Mouse (Mus musculus) heart, embryonic 15.5 days (tissue): ENCODE measurements around the gene Aimp2. TPM values are rescaled to one million over a fixed set of nuclear protein-coding genes. Genes with fewer than 3 reads are reported as not detected.

Source experiments
- ATAC-seq: fragments of 200-750 bp; cut with Nextera tagmentation; replicated peaks from 2 replicates; pipeline ENCODE4 v1.8.0; 2017; ENCODE audit warnings: low read depth, moderate TSS enrichment; ENCODE audit not compliant: insufficient number of reproducible peaks, insufficient read depth, low FRiP score
- H3K27ac ChIP-seq: fragments of 300-500 bp; sonication (generic); 2 replicates; pipeline ENCODE4 v1.5.1; 2015; ENCODE audit warnings: mild to moderate bottlenecking, inconsistent platforms
- H3K27me3 ChIP-seq: fragments of 300-500 bp; sonication (generic); 2 replicates; pipeline ENCODE4 v1.6.1; 2015; ENCODE audit warnings: inconsistent platforms
- H3K36me3 ChIP-seq: fragments of 300-500 bp; sonication (generic); 2 replicates; pipeline ENCODE4 v1.6.1; 2015; ENCODE audit warnings: mild to moderate bottlenecking, inconsistent platforms
- H3K4me1 ChIP-seq: fragments of 300-500 bp; sonication (generic); replicated peaks from 2 replicates; pipeline ENCODE4 v1.6.1; 2015; ENCODE audit warnings: inconsistent platforms
- H3K4me2 ChIP-seq: fragments of 300-500 bp; sonication (generic); 2 replicates; pipeline ENCODE4 v1.6.1; 2015; ENCODE audit warnings: inconsistent platforms, mild to moderate bottlenecking, moderate library complexity
- H3K4me3 ChIP-seq: fragments of 300-500 bp; sonication (generic); 2 replicates; pipeline ENCODE4 v1.5.1; 2015; ENCODE audit warnings: mild to moderate bottlenecking, inconsistent platforms
- H3K9ac ChIP-seq: fragments of 300-500 bp; sonication (generic); 2 replicates; pipeline ENCODE4 v1.6.1; 2015; ENCODE audit warnings: mild to moderate bottlenecking, inconsistent platforms
- H3K9me3 ChIP-seq: fragments of 300-500 bp; sonication (generic); replicated peaks from 2 replicates; pipeline ENCODE4 v1.6.1; 2016; ENCODE audit warnings: inconsistent platforms
- WGBS: fragments of 180-500 bp; shearing (Covaris S2); methylation state at CpG from one replicate; pipeline ENCODE4 v1.1.7; 2015; ENCODE audit warnings: mixed read lengths; 5-methylcytosine and 5-hydroxymethylcytosine counted together
- polyA plus RNA-seq: library from polyadenylated mRNA; unstranded; fragments of >200 nt; fragmentation: Nextera tagmentation; extraction: Ambion mirVana; gene quantifications from 2 replicates; pipeline ENCODE4 v1.2.1, GENCODE M21; 2015

The Aimp2 gene
- polyA plus RNA-seq, 1 experiment from 2014 or later = 78.7 TPM

GRCm38 (mm10) chr5:143931863-143932580 is 22.4 kb upstream of the Aimp2 start:
- ATAC-seq = no peak
- Histone ChIP-seq H3K4me3 (no peak overlapping the region), H3K27ac (no peak overlapping the region), H3K27me3 (no peaks in the 10 kb centered on the region), H3K36me3 (peaks cover 37% of the 10 kb centered on the region), H3K9ac (no peak overlapping the region), H3K9me3 (no peaks in the 10 kb centered on the region), H3K4me2 (no peak overlapping the region), H3K4me1 (no peaks in the 10 kb centered on the region; the same call in 1 of the 2 replicates)
- 85% methylated on average over 6 of the region's 6 CpGs for WGBS

- Histone ChIP-seq H3K4me1 (no peaks in the 10 kb centered on the region; the same call in 1 of the 2 replicates), H3K4me3 (no peak overlapping the region), H3K36me3 (peaks cover 46% of the 10 kb centered on the region), H3K27me3 (no peaks in the 10 kb centered on the region), H3K27ac (no peak overlapping the region), H3K4me2 (no peak overlapping the region), H3K9ac (no peak overlapping the region), H3K9me3 (no peaks in the 10 kb centered on the region)
- no peak for ATAC-seq
- WGBS = 90% methylated on average over 12 of the region's 12 CpGs
These were observed 21.0 kb upstream of the Aimp2 start for GRCm38 (mm10) chr5:143930656-143931055.

GRCm38 (mm10) chr5:143929291-143929690 is 19.6 kb upstream of the Aimp2 start:
- ATAC-seq = no peak
- no peaks in the 10 kb centered on the region; the same call in 1 of the 2 replicates for H3K4me1 ChIP-seq
- no peaks in the 10 kb centered on the region for H3K27me3 ChIP-seq
- H3K9ac ChIP-seq = no peak overlapping the region
- H3K27ac ChIP-seq = no peak overlapping the region
- no peak overlapping the region for H3K4me2 ChIP-seq
- 89% methylated on average over 4 of the region's 4 CpGs for WGBS
- peaks cover 54% of the 10 kb centered on the region for H3K36me3 ChIP-seq
- H3K4me3 ChIP-seq = no peak overlapping the region
- no peaks in the 10 kb centered on the region for H3K9me3 ChIP-seq

GRCm38 (mm10) chr5:143927875-143928274 is 18.2 kb upstream of the Aimp2 start, which contains the start of gene Gm42421:
Gm42421 (plus strand) TSS chr5:143928175.
- no peaks in the 10 kb centered on the region; the same call in 1 of the 2 replicates for H3K4me1 ChIP-seq
- no peaks in the 10 kb centered on the region for H3K9me3 ChIP-seq
- 92% methylated on average over 8 of the region's 8 CpGs for WGBS
- no peak within 1 kb of the TSS for H3K27ac ChIP-seq
- H3K4me2 ChIP-seq = no peak within 1 kb of the TSS
- no peak within 1 kb of the TSS for H3K4me3 ChIP-seq
- no peak within 1 kb of the TSS for H3K9ac ChIP-seq
- H3K36me3 ChIP-seq = peaks cover 66% of the 10 kb centered on the region
- no peak for ATAC-seq
- H3K27me3 ChIP-seq = no peaks in the 10 kb centered on the region

DNA sequence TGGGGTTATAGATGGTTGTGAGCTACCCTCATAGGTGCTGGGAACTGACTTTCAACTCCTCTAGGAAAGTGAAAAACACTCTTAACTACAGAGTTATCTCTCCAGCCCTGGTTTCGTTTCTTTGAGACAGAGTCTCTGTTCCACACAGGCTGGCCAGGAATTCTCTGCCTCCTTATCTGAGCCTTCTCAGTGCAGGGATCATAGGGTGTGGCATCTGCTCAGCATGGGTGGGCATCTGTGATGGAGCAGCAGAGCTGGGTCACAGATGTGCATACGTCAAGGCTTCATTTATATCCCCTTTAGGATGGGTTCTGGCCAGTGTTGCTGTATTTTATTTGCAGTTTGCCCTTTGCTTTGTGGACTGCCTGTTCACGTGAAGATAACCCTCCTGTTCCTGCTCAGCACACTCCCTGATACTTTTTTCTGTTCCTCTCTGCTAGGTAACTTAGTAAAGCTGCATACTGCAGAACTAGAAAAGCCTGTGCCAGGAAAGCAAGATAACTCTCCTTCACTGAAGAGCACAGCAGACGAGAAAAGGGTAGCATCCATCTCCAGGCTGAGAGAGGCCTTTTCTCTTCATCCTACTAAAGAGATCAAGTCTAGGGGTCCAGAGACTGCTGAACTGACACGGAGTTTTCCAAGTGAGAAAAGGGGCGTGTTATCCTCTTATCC is 15.3 kb upstream of the Aimp2 start:
- Histone ChIP-seq H3K36me3 (peaks cover 71% of the 10 kb centered on the region), H3K9ac (no peak overlapping the region), H3K4me1 (no peaks in the 10 kb centered on the region), H3K9me3 (no peaks in the 10 kb centered on the region), H3K4me3 (no peak overlapping the region), H3K4me2 (no peak overlapping the region), H3K27me3 (no peaks in the 10 kb centered on the region), H3K27ac (no peak overlapping the region)
- no peak for ATAC-seq
- WGBS = 72% methylated on average over 6 of the region's 6 CpGs

GRCm38 (mm10) chr5:143918120-143918519 is 8.5 kb upstream of the Aimp2 start:
- Histone ChIP-seq H3K9me3 (no peaks in the 10 kb centered on the region), H3K4me1 (no peaks in the 10 kb centered on the region), H3K27me3 (no peaks in the 10 kb centered on the region), H3K9ac (no peak overlapping the region), H3K27ac (no peak overlapping the region), H3K4me3 (no peak overlapping the region), H3K36me3 (peaks cover 62% of the 10 kb centered on the region), H3K4me2 (no peak overlapping the region)
- 92% methylated on average over 3 of the region's 3 CpGs for WGBS
- no peak for ATAC-seq

DNA sequence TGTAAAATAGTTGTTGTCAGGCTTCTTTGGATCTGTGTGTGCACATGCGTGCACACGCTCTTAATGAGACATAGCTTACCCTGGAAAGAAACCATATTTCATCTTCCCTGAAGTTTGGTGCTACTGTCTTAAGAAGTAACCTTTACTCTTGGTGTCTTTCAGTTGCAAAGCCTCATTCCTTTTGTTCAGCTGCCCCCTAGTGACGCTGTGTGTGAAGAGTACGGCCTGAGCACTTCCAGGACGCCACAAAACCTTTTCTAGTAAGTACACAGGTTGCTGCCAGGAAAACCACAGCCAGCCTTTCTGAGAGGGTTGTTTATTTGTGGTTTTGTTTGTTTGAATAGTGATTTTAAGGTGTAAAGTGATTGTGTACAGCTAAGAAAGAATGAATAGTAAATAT is 7.8 kb upstream of the Aimp2 start:
- H3K27ac ChIP-seq = no peak overlapping the region
- no peak overlapping the region for H3K4me3 ChIP-seq
- no peaks in the 10 kb centered on the region for H3K4me1 ChIP-seq
- no peaks in the 10 kb centered on the region for H3K27me3 ChIP-seq
- WGBS = 47% methylated on average over 5 of the region's 5 CpGs
- H3K4me2 ChIP-seq = no peak overlapping the region
- no peaks in the 10 kb centered on the region for H3K9me3 ChIP-seq
- ATAC-seq = no peak
- H3K36me3 ChIP-seq = peaks cover 55% of the 10 kb centered on the region
- no peak overlapping the region for H3K9ac ChIP-seq

- peaks cover 47% of the 10 kb centered on the region for H3K36me3 ChIP-seq
- H3K4me3 ChIP-seq = no peak overlapping the region
- H3K9ac ChIP-seq = no peak overlapping the region
- H3K27me3 ChIP-seq = no peaks in the 10 kb centered on the region
- no peak overlapping the region for H3K4me2 ChIP-seq
- ATAC-seq = no peak
- no peak overlapping the region for H3K27ac ChIP-seq
- no peaks in the 10 kb centered on the region for H3K9me3 ChIP-seq
- 93% methylated on average over 9 of the region's 9 CpGs for WGBS
- no peaks in the 10 kb centered on the region for H3K4me1 ChIP-seq
These were observed 6.6 kb upstream of the Aimp2 start for GRCm38 (mm10) chr5:143916221-143916620.

GRCm38 (mm10) chr5:143908926-143909325 is 721 bp downstream of the Aimp2 start:
- peak overlapping the region; percentile 90 for H3K27ac ChIP-seq
- WGBS = 3% methylated on average over 9 of the region's 9 CpGs
- H3K36me3 ChIP-seq = peaks cover 20% of the 10 kb centered on the region
- H3K4me2 ChIP-seq = peak overlapping the region; percentile 79
- peak overlapping the region; percentile 78 for H3K4me3 ChIP-seq
- no peak for ATAC-seq
- no peaks in the 10 kb centered on the region for H3K27me3 ChIP-seq
- peaks cover 26% of the 10 kb centered on the region for H3K4me1 ChIP-seq
- no peaks in the 10 kb centered on the region for H3K9me3 ChIP-seq
- H3K9ac ChIP-seq = peak overlapping the region; percentile 71

DNA sequence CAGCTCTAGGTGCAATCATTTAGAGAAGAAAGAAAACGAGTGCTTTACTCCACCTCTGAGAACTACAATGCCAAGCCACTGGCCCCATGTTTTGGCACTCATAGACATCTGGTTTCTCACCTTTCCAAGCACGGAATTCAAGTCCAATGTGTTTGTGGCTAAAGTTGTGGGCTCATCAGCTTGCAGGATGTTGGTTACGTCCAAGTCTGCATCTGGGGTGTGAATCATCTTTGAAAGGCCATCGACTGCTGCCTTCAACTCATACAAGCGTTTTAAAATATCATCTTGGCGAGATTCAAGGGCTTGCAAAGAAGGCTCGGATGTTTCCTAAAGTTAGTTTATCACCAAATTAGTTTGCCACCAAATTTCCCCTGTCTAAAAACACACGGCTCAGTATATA is 3.2 kb downstream of the Aimp2 start:
- Histone ChIP-seq H3K9ac (no peak overlapping the region), H3K4me3 (no peak overlapping the region), H3K27me3 (no peaks in the 10 kb centered on the region), H3K27ac (no peak overlapping the region), H3K4me2 (no peak overlapping the region), H3K36me3 (peaks cover 41% of the 10 kb centered on the region), H3K9me3 (no peaks in the 10 kb centered on the region), H3K4me1 (peaks cover 26% of the 10 kb centered on the region)
- 76% methylated on average over 8 of the region's 8 CpGs for WGBS
- ATAC-seq = no peak

GRCm38 (mm10) chr5:143903813-143904212 is 5.8 kb downstream of the Aimp2 start:
- H3K9me3 ChIP-seq = no peaks in the 10 kb centered on the region
- H3K4me2 ChIP-seq = no peak overlapping the region
- H3K27me3 ChIP-seq = no peaks in the 10 kb centered on the region
- no peak overlapping the region for H3K9ac ChIP-seq
- 59% methylated on average over 4 of the region's 4 CpGs for WGBS
- no peak overlapping the region for H3K4me3 ChIP-seq
- H3K27ac ChIP-seq = no peak overlapping the region
- peaks cover 15% of the 10 kb centered on the region for H3K4me1 ChIP-seq
- peaks cover 64% of the 10 kb centered on the region for H3K36me3 ChIP-seq
- no peak for ATAC-seq
